Mouse (Mus musculus) heart, adult 2 months (tissue): ENCODE measurements around the gene Slc4a3.
A peak's percentile ranks its signal among the peaks of the same experiment; 100 is the strongest.

Experiments
- CTCF ChIP-seq: fragments of 200-600 bp; IDR thresholded peaks from 2 replicates; pipeline ENCODE4 v1.8.1; 2022; ENCODE audit warnings: antibody characterized with exemption, mild to moderate bottlenecking, moderate library complexity
- EP300 ChIP-seq: fragments of 200-500 bp; IDR thresholded peaks from 2 replicates; pipeline ENCODE4 v1.6.1; 2011; ENCODE audit warnings: low read depth, low read length, control low read depth; ENCODE audit not compliant: insufficient read depth
- POLR2A ChIP-seq: fragments of 200-500 bp; IDR thresholded peaks from 2 replicates; pipeline ENCODE4 v1.6.1; 2011; ENCODE audit warnings: mild to moderate bottlenecking, low read depth, low read length, control low read depth; ENCODE audit not compliant: insufficient read depth

- no peak for TF ChIP-seq CTCF
- peak; percentile 89 for TF ChIP-seq POLR2A
- TF ChIP-seq EP300 = no peak
Measured at GRCm38 (mm10) chr1:75521321-75522031, 24.6 kb upstream of the Slc4a3 start, which contains the start of gene Stk11ip.
